Mouse (Mus musculus) heart, postnatal 0 days (tissue): ENCODE measurements around the gene Dmac1. TPM values are rescaled to one million over a fixed set of nuclear protein-coding genes. Genes with fewer than 3 reads are reported as not detected.
A peak's percentile ranks its signal among the peaks of the same experiment; 100 is the strongest.

Experiments used
- ATAC-seq: fragments of 200-750 bp; cut with Nextera tagmentation; 2 replicates; pipeline ENCODE4 v1.8.0; 2017; ENCODE audit warnings: low read depth, moderate number of reproducible peaks, moderate library complexity; ENCODE audit not compliant: insufficient read depth
- DNase-seq: peaks from one replicate; pipeline ENCODE4 v3.0.0-alpha.2; 2016; ENCODE audit warnings: low spot score
- H3K27ac ChIP-seq: fragments of 300-500 bp; sonication (generic); 2 replicates; pipeline ENCODE4 v1.5.1; 2014; ENCODE audit warnings: low read depth, mild to moderate bottlenecking
- H3K27me3 ChIP-seq: fragments of 300-500 bp; sonication (generic); 2 replicates; pipeline ENCODE4 v1.6.1; 2014; ENCODE audit warnings: low read length, mixed read lengths; ENCODE audit not compliant: control insufficient read depth, insufficient read depth
- H3K36me3 ChIP-seq: fragments of 300-500 bp; sonication (generic); replicated peaks from 2 replicates; pipeline ENCODE4 v1.6.1; 2014; ENCODE audit warnings: low read length, mixed read lengths; ENCODE audit not compliant: control insufficient read depth, insufficient read depth
- H3K4me1 ChIP-seq: fragments of 300-500 bp; sonication (generic); 2 replicates; pipeline ENCODE4 v1.6.1; 2014; ENCODE audit warnings: antibody characterized with exemption; ENCODE audit not compliant: control insufficient read depth, insufficient read depth
- H3K4me2 ChIP-seq: fragments of 300-500 bp; sonication (generic); 2 replicates; pipeline ENCODE4 v1.6.1; 2014; ENCODE audit warnings: low read depth, mild to moderate bottlenecking, low read length, moderate library complexity
- H3K4me3 ChIP-seq: fragments of 300-500 bp; sonication (generic); 2 replicates; pipeline ENCODE4 v1.5.1; 2014; ENCODE audit warnings: low read depth, low read length
- H3K9ac ChIP-seq: fragments of 300-500 bp; sonication (generic); replicated peaks from 2 replicates; pipeline ENCODE4 v1.6.1; 2014; ENCODE audit warnings: low read depth, low read length, mixed read lengths
- H3K9me3 ChIP-seq: fragments of 300-500 bp; sonication (generic); replicated peaks from 2 replicates; pipeline ENCODE4 v1.6.1; 2016; ENCODE audit warnings: low read length; ENCODE audit not compliant: control insufficient read depth
- CTCF ChIP-seq: IDR thresholded peaks from 2 replicates; pipeline ENCODE4 v1.5.1; 2016; ENCODE audit warnings: antibody characterized with exemption, control low read depth, low read depth
- EP300 ChIP-seq: IDR thresholded peaks from 2 replicates; pipeline ENCODE4 v1.6.1; 2016; ENCODE audit warnings: antibody characterized with exemption, low read depth
- WGBS: fragments of 180-500 bp; shearing (Covaris S2); extraction: QIAGEN DNeasy Blood & Tissue Kit; methylation state at CpG from one replicate; pipeline ENCODE4 v1.1.7; 2014; 5-methylcytosine and 5-hydroxymethylcytosine counted together
- polyA plus RNA-seq: library from polyadenylated mRNA; unstranded; fragments of >200 nt; fragmentation: Nextera tagmentation; extraction: Ambion mirVana; gene quantifications from 2 replicates; pipeline ENCODE4 v1.2.1, GENCODE M21; 2015
- total RNA-seq: library from RNA; depleted of rRNA; stranded (reverse); fragments of >200 nt; gene quantifications from 2 replicates; pipeline ENCODE4 v1.2.3, GENCODE M21; 2014; ENCODE audit warnings: low replicate concordance; rRNA removed

The Dmac1 gene
- total RNA-seq (83.9 and 96.4 TPM in 2 replicates), polyA plus RNA-seq (123 and 126 TPM in 2 replicates)

DNA sequence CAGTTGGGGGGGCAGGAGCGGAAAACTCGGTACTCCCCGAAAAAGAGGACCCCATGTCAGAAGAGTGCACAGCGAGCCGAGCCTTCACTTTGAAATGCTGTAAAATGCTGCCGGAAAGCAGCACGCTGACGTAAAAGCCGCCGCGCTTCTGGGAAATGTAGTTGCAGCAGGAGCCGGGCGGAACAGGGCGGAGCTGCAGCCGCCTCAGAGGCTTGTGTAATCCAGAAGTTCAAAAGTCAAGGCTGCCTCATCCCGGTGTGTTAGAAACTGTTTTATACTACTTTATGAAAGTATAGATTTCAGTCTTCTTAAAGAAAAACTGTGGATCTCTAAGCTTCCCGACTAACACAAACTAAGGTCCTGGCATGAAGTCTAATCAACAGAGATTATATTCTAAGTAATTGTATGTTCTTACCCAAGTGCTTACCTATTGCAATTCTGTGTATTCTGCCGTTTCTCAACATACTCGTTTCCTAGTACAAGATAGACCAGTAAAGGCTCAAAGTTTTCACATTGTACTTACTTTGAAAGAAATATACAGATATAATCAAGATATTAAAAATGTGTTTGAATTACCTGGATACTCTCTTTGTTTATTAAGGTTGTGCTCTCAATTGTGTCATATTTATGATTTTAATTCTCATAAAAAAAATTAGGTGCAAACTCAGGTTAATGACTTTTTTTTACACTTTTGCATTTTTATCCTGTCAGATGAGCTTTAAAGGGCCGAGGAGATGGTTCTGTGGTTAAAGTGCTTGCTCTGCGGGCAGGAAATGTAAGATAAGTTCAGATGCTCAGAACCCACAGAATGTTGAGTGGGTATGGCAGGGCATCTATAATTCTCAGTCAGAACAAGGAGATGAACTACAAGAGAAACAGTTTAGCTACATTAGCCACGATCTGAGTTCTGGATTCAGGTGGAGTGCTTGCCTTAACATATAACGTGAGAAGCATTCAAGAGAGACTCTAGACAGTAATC, at the start of gene Dmac1:
Gene Dmac1, minus strand, starts transcription at position 109 of the 979 bp plus-strand sequence.
- H3K27me3 ChIP-seq, result no peaks in the 10 kb centered on the region
- peak; percentile 94 for ATAC-seq
- H3K36me3 ChIP-seq, result no peaks in the 10 kb centered on the region
- DNase-seq, result peak; percentile 91
- 0 out of 2 replicates have a peak within 1 kb of the TSS, but pooled peaks have one; percentile 49 for H3K27ac ChIP-seq
- H3K9ac ChIP-seq, result peak within 1 kb of the TSS; percentile 91
- WGBS, result 17% methylated on average over 23 of the region's 23 CpGs
- H3K4me1 ChIP-seq, result peaks cover 4% of the 10 kb centered on the region; the same call in 1 of the 2 replicates
- TF ChIP-seq CTCF (no peak), EP300 (no peak)
- H3K4me3 ChIP-seq, result peak within 1 kb of the TSS; percentile 97
- peak within 1 kb of the TSS; percentile 71 for H3K4me2 ChIP-seq
- no peaks in the 10 kb centered on the region for H3K9me3 ChIP-seq

GRCm38 (mm10) chr4:75315431-75315830, 37.3 kb upstream of the Dmac1 start:
- Histone ChIP-seq H3K9ac (no peak overlapping the region), H3K27ac (no peak overlapping the region), H3K4me1 (no peaks in the 10 kb centered on the region), H3K27me3 (no peaks in the 10 kb centered on the region), H3K9me3 (no peaks in the 10 kb centered on the region), H3K36me3 (no peaks in the 10 kb centered on the region), H3K4me3 (no peak overlapping the region), H3K4me2 (no peak overlapping the region)
- ATAC-seq (no peak), DNase-seq (no peak)
- 49% methylated on average over 1 of the region's 1 CpGs for WGBS
- TF ChIP-seq EP300, result no peak
- TF ChIP-seq CTCF, result no peak

GRCm38 (mm10) chr4:75315007-75315406, 36.9 kb upstream of the Dmac1 start:
- H3K4me1 ChIP-seq, result no peaks in the 10 kb centered on the region
- no peak overlapping the region for H3K4me2 ChIP-seq
- no peaks in the 10 kb centered on the region for H3K27me3 ChIP-seq
- 74% methylated on average over 1 of the region's 1 CpGs for WGBS
- no peak overlapping the region for H3K9ac ChIP-seq
- H3K9me3 ChIP-seq, result no peaks in the 10 kb centered on the region
- no peaks in the 10 kb centered on the region for H3K36me3 ChIP-seq
- H3K27ac ChIP-seq, result no peak overlapping the region
- DNase-seq (no peak), ATAC-seq (no peak)
- TF ChIP-seq EP300 (no peak), CTCF (no peak)
- no peak overlapping the region for H3K4me3 ChIP-seq

DNA sequence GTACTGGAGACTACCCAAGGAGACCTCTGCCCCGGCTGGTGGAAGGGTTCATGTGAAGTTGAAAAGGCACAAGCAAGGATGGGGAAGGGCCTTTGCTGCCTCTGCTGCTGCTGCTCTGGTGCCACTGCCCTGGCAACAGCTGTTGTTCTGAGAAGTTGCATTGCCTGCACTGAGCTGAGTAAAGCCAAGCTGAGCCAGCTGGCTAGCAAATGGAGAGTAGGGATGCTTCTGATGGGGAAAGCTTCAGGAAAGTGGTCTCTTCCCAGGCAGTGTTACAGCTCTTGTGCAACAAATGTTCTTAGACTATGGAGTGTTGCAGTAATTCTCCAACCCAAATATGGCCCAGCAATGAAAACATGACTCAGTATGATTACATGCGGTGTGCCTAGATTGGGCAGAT, 33.8 kb upstream of the Dmac1 start:
- Histone ChIP-seq H3K36me3 (no peaks in the 10 kb centered on the region), H3K4me1 (no peaks in the 10 kb centered on the region), H3K27ac (no peak overlapping the region), H3K27me3 (no peaks in the 10 kb centered on the region), H3K9me3 (no peaks in the 10 kb centered on the region), H3K4me3 (no peak overlapping the region), H3K4me2 (no peak overlapping the region), H3K9ac (no peak overlapping the region)
- no peak for ATAC-seq
- DNase-seq, result no peak
- TF ChIP-seq EP300 (no peak), CTCF (no peak)
- 81% methylated on average over 2 of the region's 2 CpGs for WGBS

GRCm38 (mm10) chr4:75311305-75311704, 33.2 kb upstream of the Dmac1 start:
- no peaks in the 10 kb centered on the region for H3K36me3 ChIP-seq
- H3K9ac ChIP-seq, result no peak overlapping the region
- ATAC-seq (no peak), DNase-seq (no peak)
- H3K4me2 ChIP-seq, result no peak overlapping the region
- 59% methylated on average over 2 of the region's 2 CpGs for WGBS
- no peaks in the 10 kb centered on the region for H3K9me3 ChIP-seq
- no peak overlapping the region for H3K27ac ChIP-seq
- no peaks in the 10 kb centered on the region for H3K27me3 ChIP-seq
- no peak overlapping the region for H3K4me3 ChIP-seq
- no peaks in the 10 kb centered on the region for H3K4me1 ChIP-seq
- TF ChIP-seq EP300, result no peak
- no peak for TF ChIP-seq CTCF
